Mouse (Mus musculus) heart, postnatal 36 days (tissue): ENCODE data around the gene Sgpp1. TPM values are rescaled to one million over a fixed set of nuclear protein-coding genes. Genes with fewer than 3 reads are reported as not detected.

ENCODE experiments used
- total RNA-seq, 2 experiments: library from RNA; stranded (reverse); gene quantifications; 2 replicates each; pipeline ENCODE4 v1.2.3; 2021

The Sgpp1 gene
- total RNA-seq, 2 experiments from 2014 or later: 19.8 to 20.4 TPM

Other genes with a start within 250 kb of the Sgpp1 start
- 10 to 100 TPM; 32.4 to 32.8 TPM for gene Ppp2r5e, start 139.5 kb downstream of the Sgpp1 start, total RNA-seq
- gene Wdr89, start 66.2 kb downstream of the Sgpp1 start, total RNA-seq: 1 to 10 TPM; 2.4 to 2.9 TPM
- gene Syne2, start 82.4 kb upstream of the Sgpp1 start, total RNA-seq: 10 to 100 TPM; 33.4 to 40.0 TPM